Mouse (Mus musculus) kidney, adult 2 months (tissue): ENCODE results near the gene Capn11. TPM values are rescaled to one million over a fixed set of nuclear protein-coding genes. Genes with fewer than 3 reads are reported as not detected.

Experiments used
- DNase-seq: peaks from one replicate; pipeline ENCODE4 v3.0.0; 2021
- H3K27ac ChIP-seq: fragments of 200-500 bp; 2 replicates; pipeline ENCODE4 v1.5.1; 2012; ENCODE audit warnings: low read depth, low read length, control low read depth, inconsistent platforms; ENCODE audit not compliant: insufficient read depth
- H3K27me3 ChIP-seq: fragments of 200-500 bp; replicated peaks from 2 replicates; pipeline ENCODE4 v1.6.1; 2012; ENCODE audit warnings: mild to moderate bottlenecking, moderate library complexity, low read length, inconsistent platforms; ENCODE audit not compliant: control insufficient read depth, insufficient read depth
- H3K36me3 ChIP-seq: fragments of 200-500 bp; 2 replicates; pipeline ENCODE4 v1.6.1; 2012; ENCODE audit warnings: mild to moderate bottlenecking, moderate library complexity, low read length, inconsistent platforms; ENCODE audit not compliant: control insufficient read depth, insufficient read depth
- H3K4me1 ChIP-seq: fragments of 200-500 bp; 2 replicates; pipeline ENCODE4 v1.6.1; 2011; ENCODE audit warnings: low read length; ENCODE audit not compliant: control insufficient read depth, insufficient read depth
- H3K4me3 ChIP-seq: fragments of 200-500 bp; 2 replicates; pipeline ENCODE4 v1.5.1; 2011; ENCODE audit warnings: mild to moderate bottlenecking, low read depth, low read length, control low read depth; ENCODE audit not compliant: insufficient read depth
- CTCF ChIP-seq: fragments of 200-500 bp; conservative IDR thresholded peaks from 2 replicates; pipeline ENCODE4 v1.5.1; 2011; ENCODE audit warnings: low read depth, mild to moderate bottlenecking, control low read depth, low read length, moderate library complexity, mixed read lengths; ENCODE audit not compliant: insufficient read depth, insufficient read length
- POLR2A ChIP-seq: fragments of 200-500 bp; IDR thresholded peaks from one replicate; pipeline ENCODE4 v1.6.1; 2011; ENCODE audit warnings: low read depth, low read length, control low read depth
- WGBS: fragments of 180-500 bp; shearing (Covaris S2); methylation state at CpG from one replicate; pipeline ENCODE4 v1.1.7; 2018; 5-methylcytosine and 5-hydroxymethylcytosine counted together
- polyA plus RNA-seq: library from polyadenylated mRNA; depleted of rRNA; stranded (reverse); fragments of >200 nt; gene quantifications from 2 replicates; pipeline ENCODE4 v1.2.3, GENCODE M21; 2012

The Capn11 gene
- polyA plus RNA-seq, 1 experiment = 0.16 TPM

DNA sequence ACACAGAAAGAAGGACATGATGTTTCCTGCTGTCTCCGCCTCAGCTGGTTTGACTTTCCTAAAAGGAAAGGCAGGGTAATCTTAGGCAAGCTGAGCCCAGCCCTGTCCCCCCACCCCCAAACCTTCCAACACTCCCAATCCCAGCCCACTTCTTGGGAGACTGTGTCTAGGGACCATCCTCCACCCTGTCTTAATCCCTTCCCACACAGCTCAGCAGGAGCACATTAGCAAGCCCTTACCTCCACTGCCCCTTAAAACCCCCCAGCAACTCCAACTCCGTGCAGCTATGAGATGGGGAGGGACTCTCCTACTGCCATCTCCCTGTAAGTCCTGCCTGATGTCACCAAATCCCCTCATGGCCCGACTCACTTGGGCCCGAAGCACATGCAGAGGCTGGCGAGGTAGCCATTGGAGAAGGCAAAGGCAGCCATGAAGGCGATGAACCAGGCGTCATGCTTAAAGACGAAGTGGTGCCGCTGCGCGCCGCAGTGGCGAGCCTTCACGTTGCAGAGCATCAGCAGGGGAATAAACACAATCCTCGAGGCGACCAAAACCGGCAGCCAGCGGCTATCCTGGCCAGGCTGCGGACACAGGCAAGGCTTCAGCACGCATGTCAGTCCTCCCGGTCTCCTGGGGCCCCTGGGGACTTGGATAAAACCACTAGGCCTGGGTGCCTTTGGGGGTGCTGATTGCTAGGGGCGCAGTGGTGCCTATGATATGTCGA, 73.2 kb downstream of the Capn11 start:
- WGBS = 86% methylated on average over 23 of the region's 23 CpGs
- Histone ChIP-seq H3K36me3 (no peaks in the 10 kb centered on the region), H3K4me3 (no peak overlapping the region), H3K4me1 (peaks cover 27% of the 10 kb centered on the region), H3K27me3 (no peaks in the 10 kb centered on the region), H3K27ac (peak overlapping the region; percentile 92)
- no peak for TF ChIP-seq POLR2A
- no peak for TF ChIP-seq CTCF
- no peak for DNase-seq

DNA sequence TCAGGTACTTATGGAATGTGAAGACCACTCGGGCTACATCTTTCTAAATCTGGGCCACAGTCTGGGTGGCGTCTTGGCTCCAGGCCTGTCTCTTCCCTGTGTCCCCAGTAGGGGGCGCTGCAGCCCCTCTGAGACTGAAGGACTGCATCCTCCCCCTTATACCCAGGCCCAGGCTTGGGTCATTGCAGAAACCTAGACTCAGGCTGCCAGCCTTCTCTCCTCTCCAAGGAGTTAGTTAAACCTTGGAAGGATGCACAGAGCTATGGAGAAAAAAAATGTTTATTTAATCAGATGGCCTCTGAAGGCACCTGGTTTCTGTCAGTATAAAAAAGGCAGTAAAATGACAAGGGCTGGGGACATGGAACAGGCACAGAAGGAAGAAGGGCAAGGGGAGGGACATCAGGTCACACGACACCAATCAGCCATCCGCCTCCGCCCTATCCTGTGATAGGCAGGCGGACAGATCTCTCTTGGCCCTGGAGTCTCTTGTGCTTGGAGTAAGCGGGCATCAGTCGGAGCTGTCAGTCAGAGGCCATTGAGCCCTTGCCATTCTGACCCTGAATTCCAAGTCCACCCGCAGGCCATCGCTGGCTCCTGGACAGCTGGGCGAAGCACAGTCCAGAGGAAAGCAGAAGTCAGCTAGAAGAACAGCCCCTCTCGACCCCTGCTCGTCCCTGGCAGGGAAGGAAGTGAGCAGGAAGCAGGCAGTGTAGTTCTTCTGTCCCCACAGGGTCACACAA, 74.0 kb downstream of the Capn11 start:
- TF ChIP-seq CTCF = peak; percentile 75
- TF ChIP-seq POLR2A = no peak
- DNase-seq = peak; percentile 86
- H3K36me3 ChIP-seq = no peaks in the 10 kb centered on the region
- no peak overlapping the region for H3K4me3 ChIP-seq
- H3K27ac ChIP-seq = peak overlapping the region; percentile 92
- WGBS = 20% methylated on average over 14 of the region's 14 CpGs
- H3K27me3 ChIP-seq = no peaks in the 10 kb centered on the region
- peaks cover 26% of the 10 kb centered on the region for H3K4me1 ChIP-seq

DNA sequence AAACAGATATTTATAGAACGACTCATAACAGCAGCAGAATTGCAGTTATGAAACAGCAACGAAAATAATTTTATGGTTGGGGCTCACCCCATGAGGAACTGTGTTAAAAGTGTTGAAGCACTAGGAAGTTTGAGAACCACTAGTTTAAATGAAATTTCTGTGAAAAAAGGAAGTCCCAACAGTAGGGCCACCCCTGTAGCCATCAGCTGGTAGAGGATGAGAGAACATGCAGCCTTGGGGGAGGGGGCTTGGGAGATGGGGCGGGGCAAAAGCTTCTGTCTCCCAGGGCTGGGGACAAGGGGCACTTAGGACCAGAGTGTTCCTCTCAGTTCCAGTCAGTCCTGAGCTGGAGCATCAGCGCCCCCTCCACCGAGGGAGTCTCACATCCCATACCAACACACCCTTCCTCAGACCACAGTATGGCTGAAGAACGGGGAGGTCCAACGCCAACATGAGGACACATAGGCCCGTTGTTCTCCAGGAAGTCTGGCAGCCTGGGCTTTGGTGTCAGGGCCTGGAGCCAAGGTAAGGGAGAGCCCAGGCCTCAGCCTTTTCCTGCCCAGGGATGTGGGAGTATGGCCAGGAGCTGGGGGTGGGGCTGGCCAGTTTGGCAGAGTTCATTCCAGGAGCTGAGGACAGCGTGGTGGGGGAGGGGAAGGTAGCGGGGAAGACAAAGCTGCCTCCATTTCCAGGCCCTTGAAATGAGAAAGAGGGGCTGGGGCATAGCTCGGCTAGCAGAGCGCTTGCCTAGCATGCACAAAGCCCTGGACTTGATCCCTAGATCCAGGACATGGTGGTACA, 74.8 kb downstream of the Capn11 start:
- Histone ChIP-seq H3K27me3 (no peaks in the 10 kb centered on the region), H3K27ac (peak overlapping the region; percentile 92), H3K4me3 (no peak overlapping the region), H3K4me1 (peaks cover 26% of the 10 kb centered on the region), H3K36me3 (no peaks in the 10 kb centered on the region)
- peak; percentile 94 for DNase-seq
- TF ChIP-seq POLR2A (no peak), CTCF (no peak)
- WGBS = 35% methylated on average over 12 of the region's 12 CpGs

DNA sequence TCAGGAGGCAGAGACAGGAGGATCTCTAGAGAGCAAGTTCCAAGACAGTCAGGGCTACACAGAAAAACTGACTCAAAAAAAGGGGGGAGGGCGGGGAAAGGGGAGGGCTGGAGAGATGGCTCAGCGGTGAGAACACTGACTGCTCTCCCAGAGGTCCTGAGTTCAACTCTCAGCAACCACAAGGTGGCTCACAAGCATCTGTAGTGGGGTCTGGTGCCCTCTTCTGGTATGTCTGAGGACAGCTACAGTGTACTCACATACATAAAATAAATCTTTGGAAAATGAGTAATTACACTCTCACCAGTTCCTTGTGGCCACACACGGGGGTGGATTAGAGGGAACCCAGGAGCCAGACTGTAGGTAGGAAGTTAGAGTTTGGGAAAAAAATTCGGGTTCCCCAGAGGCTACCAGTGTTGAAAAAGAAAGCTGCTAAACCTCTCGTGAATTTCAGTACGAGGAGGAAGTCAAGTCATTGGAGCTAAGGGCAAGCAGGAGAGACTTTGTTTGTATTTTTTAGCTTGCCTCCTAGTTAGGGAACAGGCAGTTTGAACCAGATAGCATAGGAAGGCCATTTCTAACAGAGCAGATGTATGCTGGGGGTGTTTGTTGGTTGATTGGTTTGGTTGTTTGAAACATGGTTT, 76.3 kb downstream of the Capn11 start:
- H3K4me3 ChIP-seq = no peak overlapping the region
- peaks cover 26% of the 10 kb centered on the region for H3K4me1 ChIP-seq
- H3K27me3 ChIP-seq = no peaks in the 10 kb centered on the region
- no peaks in the 10 kb centered on the region for H3K36me3 ChIP-seq
- H3K27ac ChIP-seq = 0 out of 2 replicates have a peak overlapping the region, but pooled peaks have one; percentile 24
- DNase-seq = no peak
- TF ChIP-seq POLR2A (no peak), CTCF (peak; percentile 64)
- WGBS = 41% methylated on average over 6 of the region's 6 CpGs

DNA sequence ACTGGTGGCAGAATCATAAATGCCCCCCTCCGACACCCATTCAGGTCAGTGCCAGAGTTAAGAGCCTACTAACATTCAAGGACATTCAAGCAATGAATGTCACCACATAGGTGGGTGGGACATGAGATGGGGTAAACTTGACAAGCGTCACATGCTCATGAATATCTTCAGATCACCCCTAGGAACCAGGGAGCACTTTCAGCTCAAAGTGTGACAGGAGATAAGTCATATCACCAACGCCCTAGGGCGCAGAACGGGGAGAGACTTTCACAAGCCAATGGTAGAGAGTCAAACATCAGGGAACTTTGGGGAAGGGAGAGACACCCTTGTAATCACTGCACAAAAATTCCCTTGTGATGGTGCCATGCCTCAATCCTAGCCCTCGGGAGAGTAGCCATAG, 76.9 kb downstream of the Capn11 start:
- Histone ChIP-seq H3K27me3 (no peaks in the 10 kb centered on the region), H3K36me3 (no peaks in the 10 kb centered on the region), H3K27ac (no peak overlapping the region), H3K4me3 (no peak overlapping the region), H3K4me1 (peaks cover 26% of the 10 kb centered on the region)
- DNase-seq = no peak
- 95% methylated on average over 6 of the region's 6 CpGs for WGBS
- no peak for TF ChIP-seq CTCF
- TF ChIP-seq POLR2A = no peak

DNA sequence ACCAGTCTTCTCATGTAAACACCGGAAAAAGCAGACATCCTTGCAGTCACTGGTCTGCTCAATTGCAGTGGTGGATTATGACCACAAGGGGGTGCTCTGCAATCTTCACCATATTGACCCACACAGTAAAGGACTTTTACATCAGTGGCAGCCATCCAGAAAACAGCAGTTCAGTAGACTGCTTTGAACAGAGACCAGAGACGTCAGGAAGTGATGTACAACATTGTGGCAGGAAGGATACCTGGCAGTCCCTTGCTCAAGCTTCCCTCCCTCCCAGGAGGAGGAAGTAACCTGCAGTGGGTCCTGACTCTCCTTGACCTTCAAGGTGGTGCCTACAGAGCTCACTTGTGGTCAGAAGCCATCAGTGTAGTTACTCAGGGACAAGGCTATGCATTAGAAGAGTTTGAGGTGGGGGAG, 77.5 kb downstream of the Capn11 start:
- H3K27ac ChIP-seq = peak overlapping the region; percentile 40; the same call in 1 of the 2 replicates
- no peaks in the 10 kb centered on the region for H3K36me3 ChIP-seq
- 5% methylated on average over 2 of the region's 2 CpGs for WGBS
- peak; percentile 86 for DNase-seq
- H3K4me1 ChIP-seq = peaks cover 26% of the 10 kb centered on the region
- no peak overlapping the region for H3K4me3 ChIP-seq
- TF ChIP-seq CTCF (peak; percentile 76), POLR2A (no peak)
- H3K27me3 ChIP-seq = no peaks in the 10 kb centered on the region
